Mouse (Mus musculus) brain, adult 2 months (tissue): ENCODE measurements at regions not wholly inside any gene's neighbourhood (a gene's known extent, or its start where the extent isn't known, plus 50 kb on each side); places are given as distances from the start of the nearest gene placed in this dataset.
A peak's percentile ranks its signal among the peaks of the same experiment; 100 is the strongest.
"Not testable (repeated sequence)": the region's sequence is repeated elsewhere in the genome, so short reads cannot be mapped to it uniquely, and the experiment has no call there.

ENCODE experiments used
- DNase-seq: peaks from one replicate; pipeline ENCODE4 v3.0.0; 2011; ENCODE audit warnings: low read depth, low spot score

DNA sequence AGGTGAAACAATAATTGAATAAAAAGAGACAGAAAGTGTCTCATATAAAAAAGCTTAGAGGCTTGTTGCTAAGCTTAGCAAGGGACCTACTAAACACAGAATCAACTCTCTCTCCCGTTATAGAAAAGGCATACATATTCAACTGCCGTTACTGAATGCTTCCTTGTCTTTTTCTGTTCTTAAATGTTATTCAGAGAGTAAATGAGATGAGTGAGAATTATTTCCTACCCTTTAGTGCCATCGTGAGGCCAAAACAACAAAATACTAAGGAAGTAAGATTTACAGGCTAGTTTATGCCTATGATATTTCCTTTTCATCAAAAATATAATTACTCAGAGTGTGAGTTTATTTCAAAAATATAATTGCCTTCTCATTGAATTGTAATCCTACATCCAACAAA, 686.6 kb upstream of the 1700008P02Rik start:
- peak; percentile 48 for DNase-seq

GRCm38 (mm10) chr3:7298511-7298910, 678.3 kb upstream of the 1700008P02Rik start:
- no peak for DNase-seq

DNA sequence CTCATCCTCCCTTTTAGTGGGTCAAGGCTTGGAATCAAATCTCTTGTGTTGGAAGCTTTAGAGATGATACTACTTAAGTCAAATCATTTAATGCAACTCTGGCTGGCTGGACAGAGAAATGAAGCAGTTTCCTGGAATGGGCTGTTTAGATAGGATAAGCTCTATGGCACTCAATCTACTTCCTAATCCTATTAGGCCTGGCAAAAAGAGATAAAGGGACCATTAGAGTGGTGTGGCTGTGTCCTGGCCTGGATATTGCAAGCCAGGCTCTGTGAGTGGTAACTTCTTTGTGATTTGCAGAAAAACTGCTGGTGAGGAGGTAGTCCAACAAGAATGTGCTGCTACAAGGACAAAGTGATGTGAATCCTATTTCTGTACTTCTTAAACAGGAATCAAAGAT, 670.8 kb upstream of the 1700008P02Rik start:
- DNase-seq, result peak; percentile 1

GRCm38 (mm10) chr3:7257591-7257990, 637.3 kb upstream of the 1700008P02Rik start:
- no peak for DNase-seq

GRCm38 (mm10) chr3:7248337-7248736, 628.1 kb upstream of the 1700008P02Rik start:
- DNase-seq, result no peak

- peak; percentile 20 for DNase-seq
Measured at GRCm38 (mm10) chr3:7229769-7230168, 609.5 kb upstream of the 1700008P02Rik start.

DNA sequence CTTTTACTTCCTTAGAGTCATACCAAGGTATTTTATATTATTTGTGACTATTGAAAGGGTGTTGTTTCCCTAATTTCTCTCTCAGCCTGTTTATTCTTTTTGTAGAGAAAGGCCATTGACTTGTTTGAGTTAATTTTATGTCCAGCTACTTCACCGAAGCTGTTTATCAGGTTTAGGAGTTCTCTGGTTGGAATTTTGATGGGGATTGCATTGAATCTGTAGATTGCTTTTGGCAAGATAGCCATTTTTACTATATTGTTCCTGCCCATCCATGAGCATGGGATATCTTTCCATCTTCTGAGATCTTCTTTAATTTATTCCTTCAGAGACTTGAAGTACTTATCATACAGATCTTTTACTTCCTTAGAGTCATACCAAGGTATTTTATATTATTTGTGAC, 568.3 kb upstream of the 1700008P02Rik start:
- not testable (repeated sequence) for DNase-seq

- no peak for DNase-seq
Measured at GRCm38 (mm10) chr3:7166596-7166995, 546.4 kb upstream of the 1700008P02Rik start.

GRCm38 (mm10) chr3:7138996-7139395, 518.8 kb upstream of the 1700008P02Rik start:
- DNase-seq, result no peak

GRCm38 (mm10) chr3:7134714-7135113, 514.5 kb upstream of the 1700008P02Rik start:
- peak; percentile 41 for DNase-seq
